Mouse (Mus musculus) thymus, postnatal 4 days (tissue): ENCODE measurements at regions not wholly inside any gene's neighbourhood (a gene's known extent, or its start where the extent isn't known, plus 50 kb on each side); places are given as distances from the start of the nearest gene placed in this dataset.

ENCODE experiments used
- DNase-seq: peaks from one replicate; pipeline ENCODE4 v3.0.0; 2021

- no peak for DNase-seq
Measured at GRCm38 (mm10) chr4:153542631-153543031, 60.0 kb upstream of the Ajap1 start.

DNA sequence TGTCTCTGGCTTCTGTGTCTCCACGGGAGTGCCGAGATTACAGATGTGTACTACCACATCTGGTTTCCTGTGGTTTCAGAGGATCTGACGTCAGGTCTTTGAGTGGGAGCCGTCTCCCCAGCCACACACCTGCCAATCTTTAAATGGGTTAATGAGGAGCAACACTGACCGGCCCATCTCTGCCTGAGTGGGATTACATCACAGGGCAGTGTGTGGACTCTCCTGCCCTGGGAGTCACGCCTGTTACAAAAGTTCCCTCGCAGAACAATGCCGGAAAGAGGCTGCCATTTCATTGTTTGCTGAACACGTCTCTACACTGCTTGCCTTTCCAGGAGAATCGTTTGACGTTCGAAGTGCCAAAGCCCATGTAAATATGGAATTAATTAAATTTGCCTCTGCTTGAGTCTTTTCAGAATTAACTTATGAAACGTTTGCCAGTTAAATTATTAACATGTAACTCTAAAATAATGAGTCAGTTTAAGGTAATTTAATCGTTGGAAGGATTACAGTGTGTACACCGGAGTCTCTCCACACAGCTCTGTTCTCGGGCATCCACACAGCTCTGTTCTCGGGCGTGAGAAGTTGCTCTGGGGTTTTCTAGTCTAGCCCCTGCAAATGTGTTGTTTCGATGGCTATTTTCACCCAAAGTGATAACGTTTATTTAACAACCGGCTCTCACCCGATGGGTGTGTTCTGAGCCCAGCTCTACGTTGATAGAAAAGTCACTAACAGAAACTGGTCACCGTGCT lies 61.5 kb upstream of the Ajap1 start:
- no peak for DNase-seq

DNA sequence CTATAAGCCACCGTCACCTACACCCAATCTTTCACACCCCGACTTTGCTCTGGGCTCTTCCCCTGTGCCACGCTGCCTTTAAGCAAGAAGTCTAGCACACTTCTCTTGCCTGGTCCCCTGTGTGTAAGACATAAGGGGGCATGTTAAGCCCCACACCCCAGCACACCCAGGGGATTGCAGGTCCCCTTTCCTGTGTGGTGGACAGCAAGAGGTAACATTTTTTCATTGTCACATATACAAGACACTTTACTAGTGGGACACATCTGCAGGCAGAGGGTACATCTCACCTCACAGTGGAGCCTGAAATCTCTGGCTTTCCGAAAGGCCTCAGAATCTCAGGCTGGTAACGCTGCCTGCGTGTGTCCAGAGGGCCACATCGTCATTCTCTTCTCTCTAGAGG lies 64.1 kb upstream of the Ajap1 start:
- DNase-seq: no peak

- DNase-seq: no peak
Measured at GRCm38 (mm10) chr4:153547111-153547510, 64.5 kb upstream of the Ajap1 start.

DNA sequence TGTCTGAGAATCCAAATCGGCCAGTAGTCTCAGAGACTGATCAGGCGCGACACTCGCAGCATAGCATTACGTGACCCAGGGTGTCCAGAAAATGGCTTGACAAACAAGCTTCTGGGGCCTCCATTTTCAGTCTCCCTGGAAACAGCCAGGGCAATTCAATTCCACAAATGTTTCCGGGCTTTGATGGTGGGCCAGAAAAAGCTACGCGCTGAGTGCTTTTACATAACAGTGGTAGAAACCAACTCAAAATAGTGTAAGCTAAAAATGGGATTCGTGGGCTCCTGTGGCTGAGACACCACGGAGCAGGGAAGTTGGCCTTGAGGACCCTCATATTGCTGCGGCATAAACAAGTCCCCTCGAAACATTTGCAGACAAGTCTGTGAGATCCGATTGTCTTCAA lies 65.3 kb upstream of the Ajap1 start:
- DNase-seq: no peak

DNA sequence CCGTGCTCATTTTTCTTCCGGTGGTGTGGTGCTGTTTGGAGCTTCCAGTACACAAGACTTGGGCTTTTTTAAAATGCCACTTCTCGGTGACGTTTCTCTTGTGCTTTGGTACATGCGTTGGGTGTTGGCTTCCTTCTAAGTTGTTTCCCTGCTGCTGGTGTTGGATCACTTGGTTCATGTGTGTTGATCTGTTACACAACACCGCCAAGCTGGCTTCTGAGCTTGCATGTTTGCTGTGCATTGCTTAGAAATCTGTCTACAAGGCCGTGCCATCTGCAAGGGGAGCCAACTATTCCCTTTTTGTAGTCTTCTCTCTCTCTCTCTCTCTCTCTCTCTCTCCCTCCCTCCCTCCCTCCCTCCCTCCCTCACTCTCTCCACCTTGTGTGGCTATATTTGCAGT lies 68.7 kb upstream of the Ajap1 start:
- DNase-seq: no peak

- no peak for DNase-seq
Measured at GRCm38 (mm10) chr4:153552483-153552882, 69.9 kb upstream of the Ajap1 start.

DNA sequence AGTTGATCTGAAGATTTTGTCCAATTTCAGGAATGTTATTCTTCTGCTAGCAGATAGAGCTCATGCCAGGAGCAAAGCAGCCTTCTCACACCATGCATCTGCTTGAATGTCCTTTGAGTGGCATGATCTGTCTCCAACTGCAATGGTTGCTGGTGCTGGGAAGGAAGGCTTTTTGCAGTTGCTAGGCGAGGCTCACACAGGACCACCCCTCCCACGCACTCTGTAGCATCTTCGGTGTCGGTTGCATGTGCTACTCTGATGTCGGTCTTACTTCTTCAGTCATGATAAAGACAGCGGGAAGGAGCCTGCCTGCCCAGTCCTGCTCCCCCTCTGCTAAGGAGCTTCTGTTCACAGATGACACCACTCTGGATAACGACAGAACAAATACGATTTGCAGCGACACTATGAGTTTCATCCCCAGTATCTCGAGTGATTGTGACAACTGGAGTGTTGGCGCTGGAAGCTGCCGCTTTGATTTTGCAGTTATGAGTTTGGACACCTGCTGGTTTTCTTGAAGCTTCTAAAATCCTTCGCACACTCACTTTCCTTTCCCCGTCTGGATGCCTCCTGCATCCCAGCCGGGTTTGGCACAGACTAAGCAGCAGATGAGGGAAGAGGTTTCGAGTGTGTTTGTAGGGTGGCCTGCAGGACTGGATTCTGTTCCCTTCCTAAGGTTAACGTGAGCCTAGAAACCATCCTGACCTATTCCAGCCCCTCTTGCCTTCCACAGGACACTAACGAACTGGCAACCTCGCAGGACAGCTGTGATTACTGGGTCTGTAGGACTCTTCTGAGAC lies 75.4 kb upstream of the Ajap1 start:
- DNase-seq: no peak

DNA sequence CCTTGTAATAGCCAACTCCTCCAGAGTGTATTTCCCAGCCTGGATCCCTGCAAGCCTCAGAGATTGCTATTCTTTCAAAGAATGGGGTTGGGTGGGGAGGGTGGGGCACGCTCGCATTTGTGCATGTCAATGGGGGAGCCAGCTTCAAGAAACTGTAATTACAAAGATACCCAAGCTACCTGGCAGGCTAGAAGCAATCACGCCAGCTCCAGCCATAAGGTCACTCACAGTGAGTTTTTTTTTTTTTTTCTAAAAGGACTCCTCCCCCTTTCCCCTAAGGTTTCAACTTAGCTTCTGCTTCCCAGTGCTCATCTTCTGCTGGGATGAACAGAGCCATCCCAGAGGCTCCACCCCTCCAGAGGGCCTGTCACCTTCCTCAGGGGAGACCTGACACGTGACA lies 77.0 kb upstream of the Ajap1 start:
- DNase-seq: no peak

- DNase-seq: no peak
Measured at GRCm38 (mm10) chr4:153560193-153560592, 77.6 kb upstream of the Ajap1 start.

GRCm38 (mm10) chr4:153560956-153561355 lies 78.3 kb upstream of the Ajap1 start:
- no peak for DNase-seq

GRCm38 (mm10) chr4:153561991-153562390 lies 79.4 kb upstream of the Ajap1 start:
- no peak for DNase-seq

GRCm38 (mm10) chr4:153567329-153567973 lies 84.8 kb upstream of the Ajap1 start:
- DNase-seq: no peak

GRCm38 (mm10) chr4:153573180-153573769 lies 90.7 kb upstream of the Ajap1 start:
- DNase-seq: no peak

GRCm38 (mm10) chr4:153593291-153593690 lies 110.7 kb upstream of the Ajap1 start:
- DNase-seq: no peak

DNA sequence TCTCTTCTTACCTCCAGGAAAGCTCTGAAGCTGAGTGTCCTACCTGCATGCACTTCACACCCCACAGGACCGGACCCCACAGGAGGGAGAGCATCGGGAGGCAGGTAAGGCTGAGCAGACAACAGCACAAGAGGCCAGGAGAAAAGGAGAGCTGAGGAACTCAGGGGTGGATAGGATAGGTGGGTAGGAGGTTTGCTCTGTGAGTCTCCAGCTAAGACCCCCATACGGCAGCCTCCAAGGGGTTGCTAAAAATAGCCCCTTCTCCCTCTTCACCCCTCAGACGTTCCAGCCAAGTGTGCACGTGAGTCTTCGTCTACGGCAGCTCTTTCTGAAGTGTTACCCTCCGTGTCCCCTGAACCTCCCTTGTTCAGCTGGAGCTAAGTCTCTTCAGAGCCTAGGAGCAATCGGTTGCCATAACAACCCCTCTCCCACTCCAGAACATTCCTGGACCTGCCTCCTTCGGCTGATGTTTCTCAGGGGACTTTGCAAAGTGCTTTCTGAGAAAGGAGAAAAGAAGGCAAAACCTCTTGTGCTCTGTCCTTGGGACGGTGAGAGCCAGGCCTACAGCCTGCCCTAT lies 117.3 kb upstream of the Ajap1 start:
- no peak for DNase-seq

- DNase-seq: no peak
Measured at GRCm38 (mm10) chr4:153602496-153602895, 119.9 kb upstream of the Ajap1 start.

DNA sequence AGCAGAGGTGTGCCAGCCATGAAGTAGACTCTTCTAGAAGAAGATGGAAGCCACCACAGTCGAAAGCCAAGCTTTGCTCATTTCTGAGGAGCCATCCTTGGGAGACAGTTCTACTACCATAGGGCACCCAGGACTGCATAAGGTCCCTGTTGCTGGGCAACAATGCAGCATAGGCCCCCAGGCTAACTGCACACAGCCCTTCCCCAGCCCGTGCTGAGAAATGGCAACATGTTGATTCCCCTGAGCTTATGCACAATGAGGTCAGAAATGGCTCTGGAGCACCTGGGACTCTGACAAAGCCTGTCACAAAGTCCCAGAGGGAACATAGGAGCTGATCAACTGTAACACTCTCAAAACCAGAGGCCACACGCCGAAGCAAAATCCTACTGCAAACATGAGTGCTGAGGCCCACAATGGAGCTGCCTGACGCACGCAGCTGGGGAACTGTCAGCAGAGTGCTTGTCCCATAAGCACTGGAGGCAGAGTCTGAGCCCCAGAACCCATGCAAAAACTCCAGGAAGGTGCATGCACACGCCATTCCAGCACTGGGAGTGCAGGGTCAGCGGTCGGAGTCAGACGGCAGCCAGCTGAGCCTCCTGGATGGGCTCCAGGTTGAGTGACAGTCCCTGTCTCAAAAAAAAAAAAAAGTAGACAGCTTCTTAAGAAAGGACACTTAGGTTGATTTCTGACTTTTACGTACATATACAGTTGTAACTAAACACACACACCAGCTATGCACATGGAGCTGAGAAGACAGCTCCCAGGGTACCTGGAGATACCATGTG lies 120.6 kb upstream of the Ajap1 start:
- no peak for DNase-seq

GRCm38 (mm10) chr4:153603936-153604335 lies 121.3 kb upstream of the Ajap1 start:
- no peak for DNase-seq

GRCm38 (mm10) chr4:153604695-153605485 lies 122.3 kb upstream of the Ajap1 start:
- DNase-seq: no peak

DNA sequence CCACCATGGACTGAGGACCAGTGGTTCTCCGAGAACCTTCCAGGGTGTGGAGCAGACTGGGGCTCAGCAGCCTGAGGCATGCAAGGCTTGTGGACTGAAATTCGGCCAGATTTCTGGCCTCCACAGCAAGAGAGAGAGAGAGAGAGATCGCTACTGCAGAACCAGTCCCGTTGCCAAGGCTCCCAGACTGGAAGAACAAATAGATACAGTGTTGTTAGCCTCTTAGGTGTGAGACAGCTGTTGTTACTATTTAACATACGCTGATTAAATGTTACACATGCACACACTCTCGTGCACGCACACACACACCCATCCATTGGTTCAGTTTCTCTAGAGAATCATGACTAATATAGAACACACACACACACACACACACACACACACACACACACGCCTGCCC lies 133.4 kb upstream of the Ajap1 start:
- DNase-seq: no peak
